Mouse (Mus musculus): Measurements from ENCODE around the gene Stx7.

GRCm38 (mm10) chr10:24133132-24133531 is 16.0 kb upstream of the Stx7 start:
- TF ChIP-seq CTCF (conservative IDR thresholded peaks at IDR 0.05; ENCODE audit: low read length) (no peak), POU5F1 (IDR thresholded peaks at IDR 0.05; ENCODE audit: borderline replicate concordance, low read length) (no peak), NANOG (IDR thresholded peaks at IDR 0.05; ENCODE audit: borderline replicate concordance, low read length) (no peak)
